Mouse (Mus musculus) bone marrow, adult 2 months (tissue): ENCODE results near the gene Skap2.

Experiments used
- CTCF ChIP-seq: fragments of 200-500 bp; IDR thresholded peaks from 2 replicates; pipeline ENCODE4 v1.5.1; 2011; ENCODE audit warnings: low read length, control low read depth; ENCODE audit not compliant: control insufficient read depth, insufficient read depth
- POLR2A ChIP-seq: fragments of 200-500 bp; IDR thresholded peaks from 2 replicates; pipeline ENCODE4 v1.6.1; 2011; ENCODE audit warnings: low read depth, mild to moderate bottlenecking, control low read depth, low read length, borderline replicate concordance; ENCODE audit not compliant: control insufficient read depth

- TF ChIP-seq CTCF (no peak), POLR2A (no peak)
Observed at GRCm38 (mm10) chr6:52027181-52027580, 14.8 kb upstream of the Skap2 start.
